Mouse (Mus musculus) embryonic facial prominence, embryonic 14.5 days (tissue): Measurements from ENCODE around the gene Cenpn. TPM values are rescaled to one million over a fixed set of nuclear protein-coding genes. Genes with fewer than 3 reads are reported as not detected.

ENCODE experiments used
- ATAC-seq: fragments of 200-750 bp; cut with Nextera tagmentation; 2 replicates; pipeline ENCODE4 v1.8.0; 2017; ENCODE audit warnings: low read depth, moderate number of reproducible peaks, moderate TSS enrichment
- DNase-seq: peaks from one replicate; pipeline ENCODE4 v3.0.0-alpha.2; 2015; ENCODE audit warnings: low spot score
- H3K27ac ChIP-seq: fragments of 300-500 bp; sonication (generic); replicated peaks from 2 replicates; pipeline ENCODE4 v1.5.1; 2014; ENCODE audit warnings: low read depth, mild to moderate bottlenecking, low read length, moderate library complexity
- H3K27me3 ChIP-seq: fragments of 300-500 bp; sonication (generic); replicated peaks from 2 replicates; pipeline ENCODE4 v1.6.1; 2014; ENCODE audit warnings: low read length; ENCODE audit not compliant: control insufficient read depth, insufficient read depth
- H3K36me3 ChIP-seq: fragments of 300-500 bp; sonication (generic); 2 replicates; pipeline ENCODE4 v1.6.1; 2014; ENCODE audit warnings: low read length, mixed read lengths; ENCODE audit not compliant: control insufficient read depth, insufficient read depth
- H3K4me1 ChIP-seq: fragments of 300-500 bp; sonication (generic); 2 replicates; pipeline ENCODE4 v1.6.1; 2014; ENCODE audit warnings: antibody characterized with exemption, low read length; ENCODE audit not compliant: control insufficient read depth, insufficient read depth
- H3K4me2 ChIP-seq: fragments of 300-500 bp; sonication (generic); 2 replicates; pipeline ENCODE4 v1.6.1; 2014; ENCODE audit warnings: low read depth, mild to moderate bottlenecking, low read length, moderate library complexity, mixed read lengths
- H3K4me3 ChIP-seq: fragments of 300-500 bp; sonication (generic); 2 replicates; pipeline ENCODE4 v1.5.1; 2014; ENCODE audit warnings: low read depth, mild to moderate bottlenecking, low read length
- H3K9ac ChIP-seq: fragments of 300-500 bp; sonication (generic); 2 replicates; pipeline ENCODE4 v1.6.1; 2014; ENCODE audit warnings: low read depth, mild to moderate bottlenecking, low read length, moderate library complexity, mixed read lengths
- H3K9me3 ChIP-seq: fragments of 300-500 bp; sonication (generic); 2 replicates; pipeline ENCODE4 v1.6.1; 2016; ENCODE audit warnings: low read length; ENCODE audit not compliant: control insufficient read depth
- WGBS: fragments of 180-500 bp; shearing (Covaris S2); extraction: QIAGEN DNeasy Blood & Tissue Kit; methylation state at CpG from one replicate; pipeline ENCODE4 v1.1.7; 2014; 5-methylcytosine and 5-hydroxymethylcytosine counted together
- polyA plus RNA-seq: library from polyadenylated mRNA; unstranded; fragments of >200 nt; fragmentation: Nextera tagmentation; extraction: Ambion mirVana; gene quantifications from 2 replicates; pipeline ENCODE4 v1.2.1, GENCODE M21; 2014

Cenpn gene
- polyA plus RNA-seq, 1 experiment from 2014 or later = 27.9 TPM

DNA sequence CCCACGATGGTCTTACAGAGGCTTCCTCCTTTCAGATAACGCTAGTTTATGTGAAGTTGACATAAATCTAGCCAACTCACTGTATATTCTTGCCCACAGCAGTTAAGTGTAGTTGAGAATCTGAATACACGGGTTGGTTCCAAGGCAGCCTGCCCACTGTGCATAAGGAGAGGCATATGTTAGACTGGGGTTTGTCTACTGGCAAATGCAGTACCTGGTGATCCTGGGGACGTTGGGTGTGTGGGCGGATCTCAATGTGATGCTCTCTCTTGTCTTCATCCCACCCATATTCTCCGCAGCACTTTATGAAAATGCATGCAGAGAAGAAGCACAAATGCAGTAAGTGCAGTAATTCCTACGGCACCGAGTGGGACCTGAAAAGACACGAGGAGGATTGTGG is 32.9 kb downstream of the Cenpn start:
- Histone ChIP-seq H3K4me3 (no peak overlapping the region), H3K9ac (no peak overlapping the region), H3K9me3 (no peaks in the 10 kb centered on the region), H3K36me3 (peaks cover 63% of the 10 kb centered on the region), H3K27me3 (no peaks in the 10 kb centered on the region), H3K4me1 (no peaks in the 10 kb centered on the region), H3K4me2 (no peak overlapping the region), H3K27ac (no peak overlapping the region)
- 91% methylated on average over 9 of the region's 9 CpGs for WGBS
- DNase-seq (no peak), ATAC-seq (no peak)

DNA sequence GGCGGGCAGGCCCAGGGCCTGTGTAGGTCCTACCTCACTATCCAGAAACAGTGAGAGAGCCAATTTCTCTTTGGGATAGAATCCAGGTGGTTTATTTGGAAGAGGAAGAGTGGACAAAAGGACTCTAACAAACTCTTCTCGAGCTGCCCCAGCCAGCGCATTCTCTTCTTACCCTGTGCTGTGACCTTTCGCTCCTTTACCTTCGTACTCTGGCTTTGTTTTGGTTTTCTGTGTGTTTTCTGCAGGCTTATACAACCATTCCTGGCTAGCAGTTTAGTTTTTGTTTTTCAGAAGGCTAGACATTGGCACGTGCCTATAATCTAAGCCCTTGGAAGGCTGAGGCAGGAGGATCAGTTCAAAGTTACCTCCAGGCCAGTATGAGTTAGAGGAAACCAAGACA is 48.0 kb downstream of the Cenpn start:
- no peaks in the 10 kb centered on the region for H3K9me3 ChIP-seq
- 78% methylated on average over 6 of the region's 6 CpGs for WGBS
- ATAC-seq = no peak
- no peaks in the 10 kb centered on the region for H3K36me3 ChIP-seq
- no peaks in the 10 kb centered on the region for H3K27me3 ChIP-seq
- no peaks in the 10 kb centered on the region for H3K4me1 ChIP-seq
- H3K9ac ChIP-seq = no peak overlapping the region
- H3K4me2 ChIP-seq = no peak overlapping the region
- no peak overlapping the region for H3K4me3 ChIP-seq
- H3K27ac ChIP-seq = no peak overlapping the region
- no peak for DNase-seq

DNA sequence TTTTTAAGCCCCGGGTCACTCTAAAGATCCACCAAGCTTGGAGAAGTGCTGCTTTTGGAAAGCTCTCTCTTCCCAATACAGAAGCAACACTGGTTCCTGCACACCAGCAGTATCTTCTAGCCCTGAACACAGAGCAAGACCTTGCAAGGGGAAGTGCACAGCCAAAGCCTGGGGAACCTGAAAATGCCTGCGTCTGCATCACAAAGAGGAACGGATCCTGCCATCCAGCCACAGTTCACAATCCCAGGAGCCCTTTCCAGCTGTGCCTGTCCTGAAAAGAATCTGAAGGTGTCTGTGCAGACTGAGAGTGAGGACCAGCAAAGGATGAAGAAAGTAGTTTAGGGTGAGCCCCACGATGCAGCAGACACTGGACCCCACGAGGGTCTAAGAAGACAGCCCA is 53.5 kb downstream of the Cenpn start:
- Histone ChIP-seq H3K9ac (no peak overlapping the region), H3K4me1 (peaks cover 4% of the 10 kb centered on the region; the same call in 1 of the 2 replicates), H3K36me3 (no peaks in the 10 kb centered on the region), H3K4me2 (no peak overlapping the region), H3K4me3 (no peak overlapping the region), H3K27ac (no peak overlapping the region), H3K9me3 (no peaks in the 10 kb centered on the region), H3K27me3 (no peaks in the 10 kb centered on the region)
- no peak for DNase-seq
- WGBS = 33% methylated on average over 5 of the region's 5 CpGs
- no peak for ATAC-seq

DNA sequence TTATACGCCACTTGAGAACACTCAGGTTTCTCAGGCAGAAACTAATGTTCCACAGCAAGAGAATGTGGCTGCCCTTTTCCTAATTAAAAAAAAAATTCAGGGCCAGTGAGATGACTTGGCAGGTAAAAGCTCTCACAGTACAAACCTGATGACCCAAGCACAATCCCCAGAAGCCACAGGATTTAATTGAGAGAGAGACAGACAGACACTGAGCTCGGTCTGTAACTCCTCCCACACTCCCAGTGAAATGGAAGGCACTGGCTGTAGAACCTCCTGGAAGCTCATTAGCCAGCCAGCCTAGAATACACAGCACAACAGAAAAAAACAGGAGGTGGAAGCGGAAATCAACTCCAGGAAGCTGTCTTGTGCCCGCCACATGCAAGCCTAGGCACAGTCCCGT is 54.1 kb downstream of the Cenpn start:
- Histone ChIP-seq H3K4me1 (peaks cover 4% of the 10 kb centered on the region; the same call in 1 of the 2 replicates), H3K4me2 (no peak overlapping the region), H3K9ac (no peak overlapping the region), H3K27ac (no peak overlapping the region), H3K4me3 (no peak overlapping the region), H3K36me3 (no peaks in the 10 kb centered on the region), H3K9me3 (no peaks in the 10 kb centered on the region), H3K27me3 (no peaks in the 10 kb centered on the region)
- ATAC-seq (no peak), DNase-seq (no peak)
- WGBS = 50% methylated on average over 5 of the region's 5 CpGs

DNA sequence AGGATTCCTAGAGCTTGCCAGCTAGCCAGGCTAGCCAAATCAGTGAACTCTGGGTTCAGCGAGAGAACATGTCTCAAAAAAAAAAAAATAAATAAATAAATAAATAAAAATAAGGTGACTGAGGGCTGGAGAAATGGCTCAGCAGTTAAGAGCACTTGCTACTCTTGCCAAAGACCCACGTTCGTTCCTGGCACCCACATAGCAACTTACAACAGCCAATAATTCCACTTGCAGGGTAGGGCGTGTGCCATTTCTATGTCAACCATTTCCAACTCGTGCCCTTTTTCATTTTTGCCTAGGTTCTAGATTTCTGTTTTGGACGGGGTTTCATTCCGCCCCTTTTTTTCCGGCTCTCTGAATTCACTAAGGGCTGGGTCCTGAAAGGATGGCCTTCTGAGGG is 56.5 kb downstream of the Cenpn start:
- ATAC-seq (no peak), DNase-seq (no peak)
- peak overlapping the region; percentile 59; the same call in 1 of the 2 replicates for H3K27ac ChIP-seq
- H3K9me3 ChIP-seq = no peaks in the 10 kb centered on the region
- peaks cover 6% of the 10 kb centered on the region for H3K36me3 ChIP-seq
- peak overlapping the region; percentile 85 for H3K4me3 ChIP-seq
- peak overlapping the region; percentile 92 for H3K4me2 ChIP-seq
- peak overlapping the region; percentile 57 for H3K9ac ChIP-seq
- H3K27me3 ChIP-seq = no peaks in the 10 kb centered on the region
- WGBS = 30% methylated on average over 8 of the region's 8 CpGs
- H3K4me1 ChIP-seq = peaks cover 4% of the 10 kb centered on the region; the same call in 1 of the 2 replicates

DNA sequence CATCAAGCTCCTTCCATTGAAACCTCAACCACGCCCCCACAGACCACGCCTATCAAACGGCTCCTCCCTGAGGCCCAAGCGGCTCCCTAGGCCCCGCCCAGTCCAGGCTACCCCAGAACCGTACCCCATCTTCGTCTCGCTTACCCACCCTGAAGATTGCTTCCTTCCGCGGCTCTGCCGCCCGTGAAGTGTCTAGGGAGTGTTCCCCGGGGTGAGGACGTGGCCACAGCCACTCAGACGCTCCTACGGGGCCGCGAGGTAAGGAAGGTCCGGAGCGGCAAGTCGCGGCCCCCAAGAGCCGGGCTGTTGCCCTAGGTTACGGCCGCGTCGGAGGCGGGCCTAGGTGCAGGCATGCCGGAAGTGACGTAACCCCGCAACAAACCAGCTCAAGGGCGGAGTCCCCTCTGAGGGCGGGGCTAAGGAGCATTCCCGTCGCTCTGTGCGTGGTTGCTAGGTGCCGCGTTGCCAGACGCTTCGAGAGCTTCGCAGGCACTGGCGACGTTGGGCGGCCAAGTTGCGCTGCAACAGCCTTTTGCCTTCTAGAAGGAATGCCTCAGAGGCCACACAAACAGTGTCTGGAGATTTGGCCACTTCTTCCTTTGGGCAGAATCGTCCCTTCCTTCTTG is 57.2 kb downstream of the Cenpn start, which contains the start of gene 1700030J22Rik:
Gene 1700030J22Rik (minus strand): TSS at position 329 of the 626 bp plus-strand sequence.
- no peaks in the 10 kb centered on the region for H3K9me3 ChIP-seq
- peak within 1 kb of the TSS; percentile 57 for H3K9ac ChIP-seq
- peaks cover 13% of the 10 kb centered on the region for H3K36me3 ChIP-seq
- H3K4me1 ChIP-seq = peaks cover 4% of the 10 kb centered on the region; the same call in 1 of the 2 replicates
- WGBS = under 1% methylated on average over 30 of the region's 46 CpGs
- ATAC-seq (peak; percentile 98), DNase-seq (peak; percentile 99)
- no peaks in the 10 kb centered on the region for H3K27me3 ChIP-seq
- peak within 1 kb of the TSS; percentile 59; the same call in 1 of the 2 replicates for H3K27ac ChIP-seq
- peak within 1 kb of the TSS; percentile 92 for H3K4me2 ChIP-seq
- H3K4me3 ChIP-seq = peak within 1 kb of the TSS; percentile 85

DNA sequence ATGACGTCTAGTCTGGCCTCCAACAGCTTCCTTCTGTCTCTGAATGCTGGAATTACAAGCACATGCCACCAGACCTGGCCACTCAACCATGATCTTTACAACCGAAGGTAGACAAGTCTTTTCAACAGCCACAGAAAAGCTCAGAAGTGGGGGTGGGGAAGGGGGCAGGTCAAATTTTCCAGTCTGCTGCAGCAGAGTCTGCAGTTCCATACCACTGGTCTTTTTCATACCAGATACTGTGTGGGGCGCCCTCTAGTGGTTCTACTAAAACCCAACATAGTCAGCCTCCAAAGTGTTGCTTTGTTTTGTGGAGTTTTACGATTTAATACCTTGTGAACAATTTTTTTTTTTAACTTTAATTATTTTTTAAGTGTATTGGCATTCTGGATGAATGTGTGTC is 58.6 kb downstream of the Cenpn start:
- Histone ChIP-seq H3K27me3 (no peaks in the 10 kb centered on the region), H3K4me3 (no peak overlapping the region), H3K4me1 (peaks cover 4% of the 10 kb centered on the region; the same call in 1 of the 2 replicates), H3K36me3 (peaks cover 14% of the 10 kb centered on the region), H3K9me3 (no peaks in the 10 kb centered on the region), H3K9ac (no peak overlapping the region), H3K27ac (no peak overlapping the region), H3K4me2 (peak overlapping the region; percentile 18; the same call in 1 of the 2 replicates)
- 21% methylated on average over 4 of the region's 4 CpGs for WGBS
- DNase-seq = peak; percentile 79
- no peak for ATAC-seq

DNA sequence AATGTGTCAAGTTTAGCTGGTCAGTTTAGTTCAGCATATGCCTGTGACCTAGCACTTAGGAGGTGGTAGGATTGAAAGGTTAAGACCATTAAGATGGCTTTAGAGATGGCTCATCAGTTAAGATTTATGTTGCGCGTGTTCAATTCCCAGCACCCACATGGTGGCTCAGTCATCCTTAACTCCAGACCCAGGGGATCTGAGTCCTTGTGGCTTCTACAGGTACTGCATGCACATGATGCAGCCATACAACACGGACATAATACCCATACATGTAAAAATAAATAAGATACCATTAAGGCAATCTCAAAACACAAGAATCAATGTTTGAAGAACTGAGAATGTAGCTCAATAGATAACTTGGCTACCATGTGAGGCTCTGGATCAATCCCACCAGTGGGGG is 68.3 kb downstream of the Cenpn start:
- WGBS = 97% methylated on average over 3 of the region's 3 CpGs
- H3K36me3 ChIP-seq = peaks cover 26% of the 10 kb centered on the region; the same call in 1 of the 2 replicates
- H3K27me3 ChIP-seq = no peaks in the 10 kb centered on the region
- DNase-seq = no peak
- peaks cover 8% of the 10 kb centered on the region for H3K4me1 ChIP-seq
- H3K4me2 ChIP-seq = no peak overlapping the region
- H3K9me3 ChIP-seq = no peaks in the 10 kb centered on the region
- H3K4me3 ChIP-seq = no peak overlapping the region
- H3K27ac ChIP-seq = no peak overlapping the region
- no peak overlapping the region for H3K9ac ChIP-seq
- ATAC-seq = no peak
